Comparison of ENCODE assay signal across 8 mouse cellular contexts in the genomic region with DNA sequence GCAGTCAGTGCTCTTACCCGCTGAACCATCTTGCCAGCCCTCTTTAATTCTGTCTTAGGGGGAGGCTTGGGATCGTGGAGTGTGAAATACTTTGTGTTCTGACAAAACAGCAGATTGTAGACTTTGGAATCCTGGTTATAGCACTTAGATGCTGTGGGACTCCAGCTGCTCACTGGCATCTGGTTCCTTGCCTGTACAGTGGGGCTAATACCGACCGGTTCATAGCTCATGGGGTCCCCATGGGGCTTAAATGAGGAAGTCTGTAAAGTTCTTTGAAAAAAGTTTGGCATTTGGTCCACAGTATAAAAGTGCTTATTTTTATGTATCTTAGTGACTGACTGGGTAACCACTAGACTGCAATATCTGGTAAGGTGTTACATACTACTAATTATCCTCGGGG. TPM values are rescaled to one million over a fixed set of nuclear protein-coding genes. Genes with fewer than 3 reads are reported as not detected.
A peak's percentile ranks its signal among the peaks of the same experiment; 100 is the strongest.
DNase-seq lines count a peak whose midpoint lies in the region; ATAC-seq and TF ChIP-seq lines count a peak whose summit lies in the region.

No protein-coding gene starts in this region.

- H3K9me3 ChIP-seq in limb, embryonic 12.5 days = no peaks in the 10 kb centered on the region

- TF ChIP-seq POLR2A in embryonic fibroblast, embryonic 13.5 days (IDR thresholded peaks at IDR 0.05; ENCODE audit: low read depth, low read length) = no peak
- TF ChIP-seq POLR2A in olfactory bulb, adult 2 months (IDR thresholded peaks at IDR 0.05; ENCODE audit: insufficient read depth, low read depth, low read length) = no peak

- H3K4me2 ChIP-seq in limb, embryonic 12.5 days = peak overlapping the region; percentile 100

- 60% methylated on average over 5 of the region's 5 CpGs for WGBS in limb, embryonic 12.5 days
- WGBS in olfactory bulb, adult 2 months = 23% methylated on average over 5 of the region's 5 CpGs

- no peak for DNase-seq in left cerebral cortex, adult 2 months (ENCODE audit: extremely low spot score in 1 of 2, low spot score in 2 of 2)
- no peak for DNase-seq in left cerebral cortex, postnatal 25 days (ENCODE audit: low spot score in 2 of 2)
- no peak for DNase-seq in ovary, postnatal 36 days (ENCODE audit: low spot score)
- no peak for DNase-seq in embryo, embryonic 10.5 days (ENCODE audit: low spot score)

- peaks cover 54% of the 10 kb centered on the region for H3K36me3 ChIP-seq in limb, embryonic 12.5 days

- no peak overlapping the region for H3K27ac ChIP-seq in left cerebral cortex, adult 2 months
- H3K27ac ChIP-seq in embryonic fibroblast, embryonic 13.5 days (ENCODE audit: insufficient read depth, low read length) = no peak overlapping the region
- H3K27ac ChIP-seq in limb, embryonic 12.5 days = no peak overlapping the region
- H3K27ac ChIP-seq in olfactory bulb, adult 2 months (ENCODE audit: insufficient read depth, low read depth, low read length) = no peak overlapping the region

- H3K4me3 ChIP-seq in left cerebral cortex, adult 2 months = peak overlapping the region; percentile 75
- H3K4me3 ChIP-seq in embryonic fibroblast, embryonic 13.5 days (ENCODE audit: insufficient read depth, low read length) = peak overlapping the region; percentile 42
- H3K4me3 ChIP-seq in limb, embryonic 12.5 days (replicated peaks) = peak overlapping the region; percentile 22
- 0 out of 2 replicates have a peak overlapping the region, but pooled peaks have one; percentile 4 for H3K4me3 ChIP-seq in olfactory bulb, adult 2 months (ENCODE audit: insufficient read depth, low read depth, low read length)

- no peaks in the 10 kb centered on the region for H3K4me1 ChIP-seq in embryonic fibroblast, embryonic 13.5 days (ENCODE audit: control insufficient read depth, insufficient read depth, low read length)
- H3K4me1 ChIP-seq in limb, embryonic 12.5 days (replicated peaks) = peaks cover 40% of the 10 kb centered on the region
- peaks cover 5% of the 10 kb centered on the region; the same call in 1 of the 2 replicates for H3K4me1 ChIP-seq in olfactory bulb, adult 2 months (ENCODE audit: control insufficient read depth, insufficient read depth, low read length)

- intact Hi-C loops in left cerebral cortex, adult 2 months (cut with DNase I) = no loop called here
- intact Hi-C loops in left cerebral cortex, postnatal 25 days (cut with DNase I) = no loop called here

- no peak for ATAC-seq in limb, embryonic 12.5 days (ENCODE audit: insufficient number of reproducible peaks, insufficient read depth, low FRiP score, low TSS enrichment, low read depth)
- ATAC-seq in frontal cortex, adult (ENCODE audit: low TSS enrichment) = no peak

- H3K27me3 ChIP-seq in limb, embryonic 12.5 days = no peaks in the 10 kb centered on the region

- TF ChIP-seq CTCF in left cerebral cortex, adult 2 months (IDR thresholded peaks at IDR 0.05) = no peak
- TF ChIP-seq CTCF in embryonic fibroblast, embryonic 13.5 days (IDR thresholded peaks at IDR 0.05; ENCODE audit: borderline replicate concordance, insufficient read depth, low read length) = no peak
- no peak for TF ChIP-seq CTCF in olfactory bulb, adult 2 months (IDR thresholded peaks at IDR 0.05; ENCODE audit: insufficient read depth, low read depth, low read length)

- H3K9ac ChIP-seq in limb, embryonic 12.5 days (replicated peaks) = no peak overlapping the region

RNA-seq across cellular contexts. Expression of a gene that starts 4.9 kb away (rescaled TPM):
- 10 to 100 TPM; 41.4 to 44.3 TPM for total RNA-seq in left cerebral cortex, adult 2 months (2021)
- total RNA-seq in left cerebral cortex, postnatal 25 days (2021) = 10 to 100 TPM; 43.4 to 45.7 TPM
- 55.8 and 63.3 TPM in 2 replicates for polyA plus RNA-seq in embryonic fibroblast, embryonic 13.5 days (2011; ENCODE audit: insufficient read length, low read depth, missing spikeins)
- polyA plus RNA-seq in limb, embryonic 12.5 days (2016; fragmentation: Nextera tagmentation; extraction: Ambion mirVana) = 41.9 and 46.9 TPM in 2 replicates
- polyA plus RNA-seq in olfactory bulb, adult 2 months (2012; ENCODE audit: insufficient read depth, insufficient read length, low replicate concordance, missing spikeins) = not detected in 2 replicates

RNA-seq across cellular contexts. Expression of a gene that starts 28.2 kb away (rescaled TPM):
- total RNA-seq in left cerebral cortex, adult 2 months (2021) = 10 to 100 TPM; 94.2 to 96.3 TPM
- 10 to 100 TPM; 72.2 to 84.2 TPM for total RNA-seq in left cerebral cortex, postnatal 25 days (2021)
- 2.6 and 3.6 TPM in 2 replicates for polyA plus RNA-seq in embryonic fibroblast, embryonic 13.5 days (2011; ENCODE audit: insufficient read length, low read depth, missing spikeins)
- polyA plus RNA-seq in limb, embryonic 12.5 days (2016; fragmentation: Nextera tagmentation; extraction: Ambion mirVana) = 1.6 and 2.5 TPM in 2 replicates
- polyA plus RNA-seq in olfactory bulb, adult 2 months (2012; ENCODE audit: insufficient read depth, insufficient read length, low replicate concordance, missing spikeins) = not detected in 2 replicates

Comparison
In these comparisons a context has a peak if more than half of its experiments do, and no peak if none do; other contexts are left out.
1. H3K4me3 ChIP-seq: peak in every context shown above with its lines; median percentile 75 in left cerebral cortex, adult 2 months; 42 in embryonic fibroblast, embryonic 13.5 days; 22 in limb, embryonic 12.5 days; 4 in olfactory bulb, adult 2 months.